Mouse (Mus musculus) lung, postnatal 14 days (tissue): ENCODE results near the gene Nhsl1.

ENCODE experiments used
- DNase-seq: peaks from one replicate; pipeline ENCODE4 v3.0.0; 2021

Nhsl1 gene

DNA sequence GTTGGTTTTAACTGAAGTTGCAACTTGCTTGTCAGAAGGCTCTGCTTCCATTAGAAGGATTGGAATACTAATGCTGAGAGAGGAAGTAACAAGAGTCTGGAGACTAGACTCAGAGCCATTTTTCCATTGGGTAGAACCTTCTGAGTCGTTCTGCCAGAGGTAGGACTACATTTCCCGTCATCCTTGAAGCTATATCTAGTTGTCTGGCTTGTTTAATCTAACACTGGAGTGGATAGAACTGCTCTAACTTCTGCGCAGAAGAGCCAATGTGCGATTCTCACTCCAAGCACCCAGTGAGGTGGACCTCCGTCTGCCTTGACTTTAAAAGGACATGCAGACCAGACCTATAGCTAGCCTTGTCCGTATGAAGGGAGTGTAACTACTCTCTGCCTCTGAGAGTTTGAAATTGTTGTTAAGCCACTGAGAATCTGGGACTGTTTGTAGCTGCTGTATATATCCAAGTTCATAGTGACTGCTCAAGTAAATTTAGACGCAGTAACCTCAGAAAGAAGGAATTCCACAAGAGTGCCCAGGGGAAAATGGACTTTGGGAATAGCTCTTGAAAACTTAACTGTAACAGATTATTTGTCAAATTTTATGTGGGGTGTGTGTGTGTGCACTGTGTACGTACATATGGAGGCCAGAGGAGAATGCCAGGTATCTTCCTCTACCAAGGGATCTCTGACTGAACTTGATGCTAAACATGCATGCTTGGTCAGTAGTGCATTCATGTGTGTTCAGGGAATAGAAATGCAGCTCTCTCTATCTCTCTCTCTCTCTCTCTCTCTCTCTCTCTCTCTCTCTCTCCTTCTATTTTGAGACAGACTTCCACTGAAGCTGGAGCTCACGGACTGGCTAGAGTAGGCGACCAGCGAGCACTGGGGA, 174.5 kb downstream of the Nhsl1 start:
- DNase-seq: no peak

DNA sequence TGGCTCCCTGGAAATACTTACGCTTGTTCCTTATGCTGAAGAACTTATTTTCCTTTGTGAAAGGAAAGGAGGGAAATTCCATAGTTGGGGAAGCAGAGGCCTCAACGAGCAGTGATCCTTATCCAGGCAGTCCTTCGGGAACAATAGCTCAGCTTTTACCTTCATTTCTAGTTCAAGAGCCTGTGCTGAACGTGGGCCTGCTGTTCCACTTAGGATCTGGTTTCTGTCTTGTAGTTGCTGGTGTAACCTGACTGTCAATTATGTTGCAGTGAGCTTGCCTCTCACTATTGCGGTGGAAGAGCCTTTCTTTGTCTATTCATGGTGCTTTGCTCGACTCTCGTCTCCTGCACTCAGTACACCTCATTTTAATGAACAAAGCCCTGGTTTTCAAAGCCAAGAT, 175.5 kb downstream of the Nhsl1 start:
- DNase-seq: no peak

DNA sequence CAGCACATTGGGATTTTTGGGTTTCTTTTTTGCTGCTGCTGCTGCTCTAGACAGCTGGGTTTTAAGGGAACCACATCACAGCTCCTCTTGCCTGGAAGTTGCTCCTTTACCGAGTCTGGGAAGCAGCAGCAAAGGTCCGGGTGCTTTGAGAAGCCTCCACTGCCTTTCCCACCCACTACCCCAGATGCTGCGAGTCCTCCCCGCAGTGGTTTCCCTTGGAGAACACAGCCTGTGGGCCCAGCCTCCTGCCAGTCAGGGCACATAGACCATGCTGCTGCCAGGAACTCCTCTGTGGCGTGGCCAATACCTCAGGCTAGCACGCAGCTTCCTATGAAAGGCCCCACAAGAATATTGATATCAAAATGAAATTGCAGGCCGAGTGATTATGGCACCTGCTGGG, 178.3 kb downstream of the Nhsl1 start:
- DNase-seq: no peak

DNA sequence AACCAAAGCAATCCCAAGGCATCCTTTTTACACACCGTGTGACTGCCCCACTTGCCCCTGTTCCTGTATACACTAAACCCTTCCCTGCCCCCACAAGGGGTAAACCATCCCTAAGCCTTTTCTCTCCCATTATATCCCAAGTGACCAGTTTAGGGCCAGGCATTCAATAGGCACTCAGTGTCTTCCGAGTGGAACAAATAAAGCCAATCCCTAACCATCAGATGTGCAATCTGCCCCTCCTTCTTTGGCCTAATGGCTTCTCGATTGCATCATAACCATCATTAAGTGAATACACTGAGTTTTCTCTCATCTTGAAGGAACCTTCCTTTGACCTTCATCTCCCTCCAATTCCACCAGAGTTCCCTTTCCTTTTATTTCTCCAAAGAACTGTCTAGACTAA, 183.2 kb downstream of the Nhsl1 start:
- no peak for DNase-seq

DNA sequence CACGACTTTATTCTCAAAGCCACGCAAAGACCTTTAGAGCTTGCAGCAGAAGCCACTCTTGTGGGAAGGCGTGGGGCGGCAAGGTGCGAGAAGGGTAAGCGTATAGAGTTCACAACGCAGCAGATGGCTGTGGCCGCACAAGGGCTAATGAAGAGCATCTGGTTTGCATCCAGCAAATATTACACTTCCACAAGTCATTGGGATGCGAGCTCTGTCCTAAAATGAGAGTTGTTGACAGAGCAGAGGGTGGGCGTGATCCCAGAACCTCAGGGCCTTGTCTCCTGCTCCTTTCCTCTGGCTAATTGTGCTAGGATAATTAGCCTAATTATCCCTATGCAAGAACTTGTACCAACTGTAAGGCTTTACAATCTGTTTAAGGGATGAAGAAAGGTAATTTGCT, 186.9 kb downstream of the Nhsl1 start:
- no peak for DNase-seq

DNA sequence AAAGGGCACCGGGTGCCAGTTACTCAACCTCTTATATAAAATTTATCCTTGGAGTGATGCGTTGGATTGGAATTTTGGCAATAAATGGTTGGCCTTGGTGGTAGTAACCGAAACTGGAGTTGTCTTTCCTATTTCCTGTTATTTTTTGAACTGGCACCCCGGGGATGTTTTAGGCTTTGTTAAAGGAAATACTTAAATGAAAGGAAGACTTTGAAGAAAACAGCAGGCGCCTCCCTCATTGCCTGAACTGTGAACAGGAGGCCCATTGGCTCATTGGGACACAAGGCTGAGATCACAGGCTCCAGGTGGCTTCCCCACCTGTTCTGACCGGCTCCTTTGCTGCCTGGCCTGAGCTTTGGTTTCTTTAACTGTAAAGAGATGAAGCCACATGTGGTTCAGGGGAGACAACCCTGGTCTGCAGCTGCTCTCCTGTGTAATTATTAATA, 187.7 kb downstream of the Nhsl1 start:
- DNase-seq: no peak

DNA sequence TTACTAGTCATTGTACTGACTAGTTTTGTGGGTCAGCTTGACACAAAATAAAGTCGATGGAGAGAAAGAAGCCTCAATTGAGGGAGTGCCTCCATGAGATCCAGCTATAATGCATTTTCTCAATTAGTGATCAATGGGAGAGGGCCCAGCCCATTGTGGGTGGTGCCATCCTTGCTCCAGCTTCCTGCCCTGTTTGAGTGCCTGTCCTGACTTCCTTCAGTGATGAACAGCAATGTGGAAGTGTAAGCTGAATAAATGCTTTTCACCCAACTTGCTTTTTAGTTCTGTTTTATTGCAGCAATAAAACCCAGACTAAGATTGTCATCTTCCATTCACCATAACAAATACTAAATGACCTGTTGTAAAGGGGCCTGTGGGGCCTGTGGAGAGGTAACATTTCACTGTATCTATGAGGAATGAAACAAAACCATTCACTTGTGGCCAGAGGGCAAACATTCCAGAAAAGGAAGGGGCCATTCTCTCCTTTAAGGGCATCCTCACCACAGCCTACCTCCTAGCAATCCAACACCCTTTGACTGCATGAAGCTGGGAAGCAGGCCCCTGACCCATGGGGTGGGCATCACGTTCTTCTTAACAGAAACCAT, 189.2 kb downstream of the Nhsl1 start:
- no peak for DNase-seq

DNA sequence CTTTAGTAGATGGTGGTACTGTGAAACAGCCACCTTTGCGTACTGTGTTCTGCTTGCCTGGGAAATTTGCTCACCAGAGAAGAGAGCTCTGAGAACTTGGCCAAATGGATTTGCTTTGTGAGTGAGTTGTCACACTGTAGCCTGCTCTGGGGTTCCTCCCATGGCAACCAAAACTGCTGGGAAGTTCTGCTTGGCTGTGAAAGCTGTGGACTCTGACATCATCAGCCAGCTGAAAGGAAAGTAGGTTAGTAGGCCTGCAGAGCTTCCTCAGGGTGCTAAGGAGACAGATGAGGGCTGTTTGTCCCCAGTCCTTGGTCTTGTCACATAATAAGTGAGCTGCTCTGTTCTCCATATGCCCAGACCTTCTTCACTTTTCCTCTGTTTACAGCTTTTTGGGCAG, 189.8 kb downstream of the Nhsl1 start:
- DNase-seq: peak; percentile 7

DNA sequence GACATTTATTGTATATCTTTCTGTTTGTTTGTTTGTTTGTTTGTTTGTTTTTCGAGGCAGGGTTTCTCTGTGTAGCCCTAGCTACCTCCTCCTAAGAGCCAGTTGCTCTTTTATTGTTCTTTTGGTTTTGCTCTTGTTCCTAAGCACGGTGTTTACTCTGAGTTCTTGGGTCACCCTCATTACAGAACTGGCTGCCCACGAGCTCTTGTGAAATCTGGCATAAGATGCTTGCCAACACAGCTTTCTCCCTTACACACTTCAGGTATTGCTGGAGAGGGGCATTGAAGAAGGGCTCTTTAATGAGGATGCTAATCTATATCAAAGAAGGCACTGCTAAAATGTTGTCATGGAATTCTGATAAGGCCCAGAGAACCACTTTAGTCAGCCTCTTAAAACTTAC, 191.9 kb downstream of the Nhsl1 start:
- no peak for DNase-seq

DNA sequence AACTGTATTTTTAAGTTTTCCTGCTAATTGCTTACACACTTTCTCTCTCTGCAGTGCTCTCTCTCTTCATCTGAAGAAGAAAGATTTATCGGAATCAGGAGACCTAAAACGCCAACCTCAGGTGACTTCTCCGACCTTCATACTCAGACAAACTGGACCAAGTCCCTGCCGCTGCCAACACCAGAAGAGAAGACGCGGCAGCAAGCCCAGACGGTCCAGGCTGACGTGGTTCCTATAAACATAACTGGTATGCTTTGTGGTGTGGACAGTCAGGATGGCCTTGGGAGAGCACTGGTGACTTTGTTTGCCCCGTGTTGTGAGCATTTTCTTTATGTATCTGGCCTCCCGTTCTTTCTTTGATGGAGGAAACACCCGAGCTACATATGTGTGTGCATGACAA, 192.7 kb downstream of the Nhsl1 start:
- DNase-seq: no peak

DNA sequence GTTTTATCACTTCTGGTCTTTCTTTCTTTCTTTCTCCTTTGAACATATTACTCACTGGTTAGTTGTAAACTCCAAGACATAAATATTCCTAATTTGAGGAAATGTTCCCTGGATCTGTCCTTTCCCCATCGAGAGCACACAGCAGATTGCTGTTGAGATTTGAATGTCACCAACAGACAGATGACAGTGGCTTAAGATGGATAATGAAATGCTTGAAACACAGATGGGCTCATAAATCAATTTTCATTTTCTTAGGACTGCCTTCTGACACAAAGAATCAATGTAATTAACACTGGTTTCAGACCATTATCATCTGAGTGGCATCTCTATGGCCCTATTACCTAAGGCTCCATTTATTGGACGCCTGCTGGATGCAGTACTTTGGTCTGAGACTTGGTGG, 203.8 kb downstream of the Nhsl1 start:
- DNase-seq: no peak

DNA sequence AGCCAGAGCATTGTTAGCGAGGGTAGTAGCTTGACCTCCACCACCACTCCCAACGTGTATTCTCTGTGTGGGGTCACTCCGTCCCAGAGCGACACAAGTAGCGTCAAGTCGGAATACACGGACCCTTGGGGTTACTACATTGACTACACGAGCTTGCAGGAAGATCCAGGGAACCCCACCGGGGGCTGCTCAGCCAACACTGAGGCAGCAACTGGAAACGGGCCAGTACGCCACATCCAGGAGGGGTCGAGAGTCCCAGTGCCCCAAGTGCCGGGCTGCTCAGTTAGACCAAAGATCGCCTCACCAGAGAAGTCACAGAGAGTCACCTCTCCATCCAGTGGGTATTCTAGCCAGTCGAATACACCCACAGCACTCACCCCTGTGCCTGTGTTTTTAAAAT, 206.5 kb downstream of the Nhsl1 start:
- no peak for DNase-seq

DNA sequence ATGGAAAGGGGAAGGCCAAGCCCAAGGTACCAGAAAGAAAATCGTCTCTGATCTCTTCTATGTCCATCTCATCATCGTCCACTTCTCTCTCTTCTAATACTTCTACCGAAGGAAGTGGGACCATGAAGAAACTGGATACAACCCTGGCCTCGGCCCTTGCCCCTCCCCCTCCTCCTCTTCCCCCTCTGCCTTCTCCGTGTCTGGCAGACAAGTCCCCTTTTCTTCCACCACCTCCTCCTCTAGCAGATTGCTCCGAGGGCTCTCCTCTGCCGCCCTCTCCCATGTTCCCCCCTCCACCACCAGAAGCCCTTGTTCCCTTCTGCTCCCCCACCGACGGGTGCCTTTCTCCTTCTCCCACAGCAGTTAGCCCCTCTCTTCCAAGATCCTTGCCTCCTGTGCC, 206.9 kb downstream of the Nhsl1 start:
- no peak for DNase-seq

DNA sequence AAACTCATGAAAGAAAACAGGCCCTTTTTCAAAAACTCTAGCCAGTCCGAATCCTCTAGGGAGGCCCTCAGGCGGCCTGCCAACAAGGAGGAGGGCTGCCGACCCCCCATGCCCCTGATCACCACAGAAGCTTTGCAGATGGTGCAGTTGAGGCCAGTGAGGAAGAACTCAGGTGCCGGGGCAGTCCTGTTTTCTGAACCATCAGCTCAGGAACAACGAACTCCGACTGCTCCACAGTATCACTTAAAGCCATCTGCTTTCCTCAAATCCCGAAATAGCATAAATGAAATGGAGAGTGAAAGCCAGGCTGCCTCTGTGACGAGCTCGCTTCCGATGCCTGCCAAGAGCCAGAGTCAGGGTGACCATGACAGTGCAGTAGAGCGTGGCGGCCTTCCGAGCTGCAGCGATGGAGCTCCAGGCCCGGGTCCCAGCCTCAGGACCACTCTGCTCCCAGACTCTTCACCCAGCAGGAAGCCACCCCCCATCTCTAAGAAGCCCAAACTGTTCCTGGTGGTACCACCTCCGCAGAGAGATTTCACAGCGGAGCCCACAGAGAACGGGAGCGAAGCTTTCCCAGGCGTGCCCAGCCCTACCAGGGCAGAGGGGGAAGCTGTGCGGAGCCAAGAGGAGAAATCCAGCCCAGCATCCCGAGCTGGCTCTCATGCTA, 207.5 kb downstream of the Nhsl1 start:
- DNase-seq: no peak

DNA sequence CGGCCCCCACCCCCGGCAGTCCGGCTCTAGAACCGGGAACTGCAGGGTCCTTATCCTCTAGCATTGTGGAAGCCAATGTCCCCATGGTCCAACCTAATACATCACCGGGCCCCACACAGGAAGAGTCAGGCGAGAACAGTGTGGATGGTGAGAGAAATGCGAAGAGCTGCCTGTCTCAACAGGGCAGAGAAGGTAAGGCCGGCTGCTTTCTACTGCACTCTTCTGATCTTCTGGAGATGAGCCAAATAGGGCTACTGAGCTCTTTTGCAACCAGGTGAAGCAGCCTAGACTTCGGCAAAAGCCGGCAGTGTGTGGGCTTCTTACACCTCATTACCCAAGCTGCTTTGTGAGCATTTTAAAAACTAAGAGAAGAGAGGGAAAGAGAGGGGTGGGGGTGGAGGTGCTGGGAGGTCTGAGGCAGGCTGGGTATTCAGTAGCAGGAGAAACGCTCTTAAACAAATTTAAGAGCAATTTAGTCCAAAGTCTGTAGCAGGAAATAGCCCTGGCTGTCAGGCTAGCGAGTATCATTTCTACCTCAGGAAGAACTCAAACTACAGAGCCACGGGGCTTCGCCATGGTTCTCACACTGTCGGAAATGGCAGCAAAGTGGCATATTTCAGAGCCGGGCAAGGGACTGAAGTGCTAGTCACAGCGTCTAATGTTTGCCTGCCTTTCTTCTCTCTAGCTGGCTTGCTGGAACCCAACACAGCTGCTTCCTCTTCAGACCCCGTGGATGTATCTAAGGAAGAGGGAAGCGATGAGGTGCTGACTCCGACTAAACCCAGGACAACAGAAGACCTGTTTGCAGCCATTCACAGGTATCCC, 208.3 kb downstream of the Nhsl1 start:
- no peak for DNase-seq

DNA sequence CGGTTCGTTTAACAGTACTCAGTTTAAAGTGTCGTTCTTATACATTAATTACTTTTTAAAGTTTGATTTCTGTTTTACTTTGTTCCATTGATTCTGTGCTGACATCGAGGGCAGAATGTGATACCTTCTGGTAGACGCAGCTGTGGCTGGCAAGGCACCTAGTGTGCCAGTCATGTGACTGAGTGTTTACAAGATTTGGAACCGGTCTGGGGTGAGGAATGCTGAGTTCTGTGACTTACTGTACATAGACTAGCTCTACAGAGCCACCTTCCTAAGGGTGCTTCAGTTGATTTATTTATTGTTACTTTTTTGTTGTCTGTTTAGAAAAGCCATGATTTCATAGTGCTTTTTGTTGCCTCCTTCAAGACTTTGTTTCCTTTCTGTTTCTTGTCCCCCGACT, 209.0 kb downstream of the Nhsl1 start:
- DNase-seq: peak; percentile 18

DNA sequence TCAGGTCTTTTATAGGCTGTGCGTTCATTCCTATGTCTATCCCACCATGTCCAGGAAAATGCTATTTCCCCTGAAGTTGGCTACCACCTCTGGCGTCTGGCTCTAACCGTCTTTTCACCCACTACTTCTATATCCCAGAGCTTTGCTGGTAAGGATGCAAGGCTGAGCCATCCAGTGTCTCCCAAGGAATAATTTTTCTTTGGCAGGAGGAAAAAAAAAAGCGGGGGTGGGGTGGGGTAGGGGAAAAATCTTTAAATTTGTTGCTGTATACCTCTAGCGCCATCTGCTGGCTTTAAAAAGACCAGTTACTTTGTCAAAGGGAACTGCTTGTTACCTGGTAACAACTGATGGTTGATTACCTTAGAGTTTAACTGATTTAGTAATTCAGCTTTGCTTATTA, 209.7 kb downstream of the Nhsl1 start:
- peak; percentile 48 for DNase-seq

DNA sequence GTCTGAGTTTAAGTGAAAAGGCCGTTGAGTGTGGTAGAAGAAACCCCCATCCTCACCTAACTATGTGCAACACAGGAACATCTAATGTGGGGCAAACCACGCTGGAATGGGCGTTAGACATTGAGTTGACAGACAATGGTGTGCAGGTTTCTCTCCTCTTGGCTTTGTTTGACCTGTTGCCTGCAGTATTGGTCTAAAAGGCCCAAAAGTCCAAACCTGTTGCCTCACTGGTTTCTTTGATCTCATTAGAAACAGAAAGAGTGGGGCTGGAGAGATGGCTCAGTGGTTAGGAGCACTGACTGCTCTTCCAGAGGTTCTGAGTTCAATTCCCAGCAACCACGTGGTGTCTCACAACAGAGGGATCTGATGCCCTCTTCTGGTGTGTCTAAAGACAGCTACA, 210.4 kb downstream of the Nhsl1 start:
- no peak for DNase-seq

DNA sequence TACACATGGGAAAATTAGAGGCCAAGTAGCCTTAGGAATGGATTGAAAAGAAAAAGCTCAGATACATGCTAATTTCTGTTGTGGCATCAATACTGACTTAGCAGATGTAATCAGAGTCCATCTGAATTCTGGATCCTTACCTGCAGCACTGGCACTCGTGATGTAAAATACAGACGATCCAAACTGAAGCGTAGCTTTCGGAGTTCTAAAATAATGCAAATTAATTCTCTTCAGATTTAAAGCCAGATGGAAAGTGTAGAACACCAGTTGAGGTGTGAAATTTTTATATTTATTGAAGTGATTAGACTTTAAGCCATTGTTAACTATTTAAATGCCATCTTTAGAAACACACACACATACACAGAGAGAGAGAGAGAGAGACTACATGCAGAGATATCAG, 211.4 kb downstream of the Nhsl1 start:
- DNase-seq: no peak

DNA sequence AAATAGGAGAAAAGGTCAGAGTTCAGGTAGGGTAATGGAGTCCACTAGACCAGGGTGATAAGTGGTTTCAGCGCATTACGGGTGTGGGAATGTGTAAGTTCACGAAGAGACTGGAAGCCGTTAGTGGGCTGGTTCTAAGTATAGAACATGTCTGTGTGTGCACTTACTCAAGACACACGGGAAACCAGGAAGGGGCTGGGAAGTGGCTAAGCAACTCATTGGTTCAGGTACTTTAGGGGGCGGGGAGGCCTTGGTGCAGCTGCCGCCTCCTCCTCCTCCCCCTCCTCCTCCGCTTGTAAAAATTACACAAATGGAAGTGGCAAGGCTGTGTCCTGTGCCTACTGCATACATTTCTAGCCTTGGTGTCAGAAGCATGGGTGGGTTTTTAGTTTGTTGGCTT, 213.5 kb downstream of the Nhsl1 start:
- no peak for DNase-seq

DNA sequence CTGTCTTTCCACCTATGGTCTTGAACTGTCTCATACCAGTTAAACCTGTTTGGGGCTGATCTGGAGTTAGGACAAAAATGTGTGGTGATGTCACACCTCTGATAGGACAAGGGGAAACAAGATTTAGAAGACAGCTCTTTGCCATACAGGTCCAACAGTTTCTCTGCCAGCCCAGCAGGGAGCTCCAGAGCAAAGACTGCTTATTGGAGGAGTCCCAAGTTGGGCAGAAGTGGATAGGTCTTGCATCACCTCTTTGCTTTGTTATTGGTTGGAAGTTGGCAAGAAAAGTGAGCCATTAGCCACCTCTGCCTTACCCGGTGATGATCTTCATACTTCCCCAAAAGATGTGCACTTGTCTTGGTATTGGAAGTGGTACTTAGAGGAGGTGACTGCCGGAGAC, 218.1 kb downstream of the Nhsl1 start:
- DNase-seq: no peak

DNA sequence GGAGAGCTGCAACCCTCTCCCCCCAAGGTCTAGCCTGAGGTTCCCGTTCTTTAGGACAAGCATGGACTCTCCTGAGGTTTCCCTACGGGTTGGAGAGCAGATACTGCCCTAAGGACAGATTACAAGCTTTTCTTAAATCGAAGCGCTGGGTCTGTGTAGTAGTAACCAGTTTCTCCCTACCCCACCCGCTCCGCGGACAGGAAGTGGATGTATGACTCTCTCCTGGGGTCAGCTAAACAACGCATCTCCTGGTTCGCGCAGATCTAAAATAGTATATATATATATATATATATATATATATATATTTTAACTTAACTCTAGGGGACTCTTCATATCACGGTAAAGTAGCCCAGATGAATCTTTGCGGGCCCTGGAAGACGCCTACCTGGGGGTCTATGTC, 226.5 kb downstream of the Nhsl1 start:
- DNase-seq: no peak

DNA sequence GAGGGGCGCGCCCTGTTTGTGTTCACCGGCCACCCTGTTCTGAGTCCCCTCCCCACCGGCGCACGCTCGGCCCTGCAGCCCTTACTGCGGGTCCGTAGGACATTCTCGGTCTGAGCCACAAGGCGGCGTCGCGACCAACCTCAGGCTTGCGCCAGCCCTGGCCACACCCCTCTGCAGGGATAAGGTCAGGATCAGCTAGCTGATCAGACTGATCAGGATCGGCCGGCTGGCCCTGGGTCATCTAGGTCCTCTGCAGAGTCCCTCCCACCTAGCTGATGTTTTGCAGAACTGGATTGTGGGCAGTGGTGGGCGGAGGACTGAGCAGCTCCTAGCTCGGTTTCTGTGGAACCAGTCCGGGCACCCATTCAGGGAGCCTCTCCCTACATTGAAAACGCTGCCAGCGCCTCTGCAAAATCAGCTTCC, 227.0 kb downstream of the Nhsl1 start, which contains the start of gene Hebp2:
Gene Hebp2, minus strand, starts transcription at position 264 of the 423 bp plus-strand sequence.
- DNase-seq: peak; percentile 69
